Mouse (Mus musculus) lung, postnatal 36 days (tissue): ENCODE data around the gene Tlr2.
A peak's percentile ranks its signal among the peaks of the same experiment; 100 is the strongest.

Source experiments
- DNase-seq: peaks from one replicate; pipeline ENCODE4 v3.0.0; 2022; ENCODE audit warnings: mixed read lengths

Tlr2 gene

DNA sequence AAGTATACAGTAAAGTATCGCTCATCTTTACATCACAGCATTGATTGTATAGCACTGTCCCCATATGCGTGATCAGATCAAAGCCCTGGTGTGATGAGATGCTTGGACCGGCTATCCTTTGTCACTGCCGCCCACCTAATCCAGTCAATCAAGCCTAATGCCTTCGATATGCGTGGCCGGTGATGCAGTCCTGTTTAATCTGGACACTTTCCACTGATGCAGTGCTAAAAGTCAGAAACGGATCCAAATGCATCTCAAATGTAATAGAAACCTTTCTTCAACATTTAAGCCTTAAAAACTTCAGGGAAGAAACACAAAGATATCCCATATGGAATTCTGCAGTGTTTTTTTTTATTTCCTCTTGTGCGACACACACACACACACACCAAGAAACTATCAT lies 13.9 kb downstream of the Tlr2 start:
- no peak for DNase-seq

GRCm38 (mm10) chr3:83823774-83824173 lies 17.8 kb downstream of the Tlr2 start:
- DNase-seq, result peak; percentile 15

GRCm38 (mm10) chr3:83816372-83816925 lies 25.1 kb downstream of the Tlr2 start:
- DNase-seq, result no peak

- no peak for DNase-seq
Observed at GRCm38 (mm10) chr3:83812863-83813262, 28.7 kb downstream of the Tlr2 start.

- peak; percentile 21 for DNase-seq
Observed at GRCm38 (mm10) chr3:83811987-83812386, 29.6 kb downstream of the Tlr2 start.

DNA sequence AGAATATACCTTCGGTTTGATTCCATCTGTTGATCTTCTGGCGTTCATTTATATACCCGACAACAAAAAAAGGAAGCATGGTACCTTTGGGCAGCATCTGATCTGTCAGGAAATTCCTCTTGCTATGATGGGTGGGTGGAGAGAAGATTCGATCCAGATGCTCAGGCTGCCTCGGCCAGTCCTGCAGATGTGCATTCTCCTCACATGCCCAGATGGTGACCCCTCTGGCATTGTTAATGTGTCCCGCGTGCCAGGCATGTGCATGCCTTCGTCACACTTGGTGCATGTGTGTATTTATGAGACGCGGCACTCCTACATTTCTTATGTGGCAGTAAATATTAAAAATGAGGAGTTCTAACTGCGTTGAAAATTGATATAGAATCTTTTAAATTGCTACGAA lies 33.1 kb downstream of the Tlr2 start:
- no peak for DNase-seq

- no peak for DNase-seq
Observed at GRCm38 (mm10) chr3:83801649-83802155, 39.9 kb downstream of the Tlr2 start.

DNA sequence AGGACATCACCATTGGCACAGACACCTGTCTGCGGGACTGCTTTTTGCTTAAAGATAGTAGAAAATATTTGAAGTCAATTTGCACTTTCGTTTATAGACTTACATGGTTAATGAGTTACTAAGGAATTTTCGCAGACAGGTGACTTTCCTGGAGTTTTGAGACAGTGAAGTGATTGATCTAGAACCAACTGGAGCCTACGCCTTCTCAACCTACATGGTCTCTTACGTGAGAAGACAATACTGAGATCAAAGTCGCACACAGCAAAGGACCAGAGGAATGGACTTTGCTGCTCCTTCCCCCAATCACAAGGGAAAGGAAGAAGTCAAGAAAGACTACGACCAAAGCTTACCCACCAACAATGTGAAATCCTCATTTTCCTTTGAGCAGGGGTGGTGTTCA lies 42.1 kb downstream of the Tlr2 start:
- no peak for DNase-seq

GRCm38 (mm10) chr3:83797828-83798227 lies 43.7 kb downstream of the Tlr2 start:
- DNase-seq, result peak; percentile 61

DNA sequence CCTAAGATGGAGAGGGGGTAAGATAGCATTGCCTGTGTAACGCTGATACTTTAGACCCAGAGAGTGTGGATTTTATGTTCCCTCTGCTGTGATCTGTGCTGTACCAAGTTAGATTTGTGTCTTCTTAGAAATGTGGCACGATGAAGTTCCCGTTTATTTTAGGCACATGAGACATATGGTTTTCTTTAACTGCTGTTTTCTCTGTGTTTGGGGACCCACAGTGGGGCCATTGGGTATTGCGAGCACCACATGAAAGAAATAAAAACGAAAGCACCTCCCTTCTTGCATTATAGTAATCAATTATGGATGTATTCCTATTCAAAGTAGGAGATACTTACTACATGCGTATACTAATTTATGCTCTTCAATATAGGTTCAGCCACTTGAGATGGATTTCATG lies 44.5 kb downstream of the Tlr2 start:
- DNase-seq, result no peak

DNA sequence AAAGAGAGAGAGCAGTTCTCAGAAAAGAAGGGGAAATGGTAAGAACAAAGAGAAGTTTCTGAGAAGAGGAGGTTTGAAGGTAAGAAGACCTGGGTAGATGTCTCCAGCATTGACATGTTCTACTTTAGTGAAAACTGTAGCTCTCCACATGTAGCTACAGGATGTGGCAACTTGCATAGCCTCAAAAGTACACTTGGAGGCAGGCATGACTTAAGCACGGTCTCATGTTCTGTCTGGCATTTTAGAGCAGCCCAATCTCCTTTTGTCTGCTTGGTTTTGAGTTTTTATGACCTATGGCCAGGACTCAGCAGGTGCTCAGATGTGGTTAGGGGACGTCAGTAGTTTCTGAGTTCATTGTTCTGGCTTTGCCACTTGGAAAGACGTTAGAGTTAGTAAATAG lies 50.1 kb downstream of the Tlr2 start:
- no peak for DNase-seq

GRCm38 (mm10) chr3:83789651-83790451 lies 51.7 kb downstream of the Tlr2 start:
- no peak for DNase-seq

GRCm38 (mm10) chr3:83787776-83788305 lies 53.7 kb downstream of the Tlr2 start:
- DNase-seq, result no peak

GRCm38 (mm10) chr3:83787086-83787485 lies 54.5 kb downstream of the Tlr2 start:
- DNase-seq, result no peak
